Mouse (Mus musculus) lung, postnatal 0 days (tissue): ENCODE results near the gene Rab11fip4. TPM values are rescaled to one million over a fixed set of nuclear protein-coding genes. Genes with fewer than 3 reads are reported as not detected.

Experiments
- ATAC-seq: fragments of 200-750 bp; cut with Nextera tagmentation; 2 replicates; pipeline ENCODE4 v1.8.0; 2017; ENCODE audit warnings: moderate library complexity
- DNase-seq: peaks from one replicate; pipeline ENCODE4 v3.0.0-alpha.2; 2016; ENCODE audit warnings: low spot score
- H3K27ac ChIP-seq: fragments of 300-500 bp; sonication (generic); 2 replicates; pipeline ENCODE4 v1.5.1; 2014; ENCODE audit warnings: antibody characterized with exemption, mild to moderate bottlenecking, low read length, mixed read lengths
- H3K27me3 ChIP-seq: fragments of 300-500 bp; sonication (generic); replicated peaks from 2 replicates; pipeline ENCODE4 v1.6.1; 2014; ENCODE audit warnings: low read length, mixed read lengths; ENCODE audit not compliant: insufficient read depth
- H3K36me3 ChIP-seq: fragments of 300-500 bp; sonication (generic); 2 replicates; pipeline ENCODE4 v1.6.1; 2014; ENCODE audit warnings: low read length, mixed read lengths; ENCODE audit not compliant: insufficient read depth
- H3K4me1 ChIP-seq: fragments of 300-500 bp; sonication (generic); 2 replicates; pipeline ENCODE4 v1.6.1; 2014; ENCODE audit warnings: antibody characterized with exemption, low read depth, low read length, mixed read lengths; ENCODE audit not compliant: insufficient read depth
- H3K4me2 ChIP-seq: fragments of 300-500 bp; sonication (generic); replicated peaks from 2 replicates; pipeline ENCODE4 v1.6.1; 2014; ENCODE audit warnings: low read depth, mild to moderate bottlenecking, low read length, moderate library complexity, mixed read lengths
- H3K4me3 ChIP-seq: fragments of 300-500 bp; sonication (generic); 2 replicates; pipeline ENCODE4 v1.5.1; 2014; ENCODE audit warnings: low read depth, low read length
- H3K9ac ChIP-seq: fragments of 300-500 bp; sonication (generic); replicated peaks from 2 replicates; pipeline ENCODE4 v1.6.1; 2014; ENCODE audit warnings: low read depth, mild to moderate bottlenecking
- H3K9me3 ChIP-seq: fragments of 300-500 bp; sonication (generic); 2 replicates; pipeline ENCODE4 v1.6.1; 2016; ENCODE audit warnings: low read length, mixed read lengths
- CTCF ChIP-seq: IDR thresholded peaks from 2 replicates; pipeline ENCODE4 v1.5.1; 2016; ENCODE audit warnings: antibody characterized with exemption, mild to moderate bottlenecking
- EP300 ChIP-seq: IDR thresholded peaks from 2 replicates; pipeline ENCODE4 v1.6.1; 2016; ENCODE audit warnings: antibody characterized with exemption, mild to moderate bottlenecking, control low read depth
- WGBS: fragments of 180-500 bp; shearing (Covaris S2); extraction: QIAGEN DNeasy Blood & Tissue Kit; methylation state at CpG from one replicate; pipeline ENCODE4 v1.1.7; 2014; 5-methylcytosine and 5-hydroxymethylcytosine counted together
- polyA plus RNA-seq: library from polyadenylated mRNA; unstranded; fragments of >200 nt; fragmentation: Nextera tagmentation; extraction: Ambion mirVana; gene quantifications from 2 replicates; pipeline ENCODE4 v1.2.1, GENCODE M21; 2015

The Rab11fip4 gene
- polyA plus RNA-seq, 1 experiment from 2014 or later, result 0.74 TPM

GRCm38 (mm10) chr11:79729231-79730047 is 138.4 kb downstream of the Rab11fip4 start:
- peaks cover 8% of the 10 kb centered on the region for H3K4me1 ChIP-seq
- H3K9ac ChIP-seq, result no peak overlapping the region
- H3K9me3 ChIP-seq, result no peaks in the 10 kb centered on the region
- H3K4me3 ChIP-seq, result no peak overlapping the region
- ATAC-seq (peak; percentile 86), DNase-seq (peak; percentile 71)
- 24% methylated on average over 13 of the region's 13 CpGs for WGBS
- H3K27me3 ChIP-seq, result no peaks in the 10 kb centered on the region
- TF ChIP-seq CTCF (no peak), EP300 (peak; percentile 69)
- peak overlapping the region; percentile 51 for H3K27ac ChIP-seq
- 0 out of 2 replicates have a peak, but pooled peaks cover 6% of the 10 kb centered on the region for H3K36me3 ChIP-seq
- H3K4me2 ChIP-seq, result no peak overlapping the region

GRCm38 (mm10) chr11:79730462-79730861 is 139.4 kb downstream of the Rab11fip4 start:
- DNase-seq, result no peak
- Histone ChIP-seq H3K9me3 (no peaks in the 10 kb centered on the region), H3K4me3 (no peak overlapping the region), H3K27me3 (no peaks in the 10 kb centered on the region), H3K4me2 (no peak overlapping the region), H3K4me1 (peaks cover 10% of the 10 kb centered on the region), H3K9ac (no peak overlapping the region), H3K36me3 (0 out of 2 replicates have a peak, but pooled peaks cover 6% of the 10 kb centered on the region), H3K27ac (peak overlapping the region; percentile 51; the same call in 1 of the 2 replicates)
- TF ChIP-seq EP300 (no peak), CTCF (no peak)
- no peak for ATAC-seq
- WGBS, result 78% methylated on average over 2 of the region's 2 CpGs

GRCm38 (mm10) chr11:79731476-79731875 is 140.5 kb downstream of the Rab11fip4 start:
- 74% methylated on average over 5 of the region's 5 CpGs for WGBS
- Histone ChIP-seq H3K9me3 (no peaks in the 10 kb centered on the region), H3K27ac (no peak overlapping the region), H3K4me2 (no peak overlapping the region), H3K9ac (no peak overlapping the region), H3K36me3 (0 out of 2 replicates have a peak, but pooled peaks cover 6% of the 10 kb centered on the region), H3K27me3 (no peaks in the 10 kb centered on the region), H3K4me1 (peaks cover 14% of the 10 kb centered on the region), H3K4me3 (no peak overlapping the region)
- TF ChIP-seq EP300 (no peak), CTCF (no peak)
- ATAC-seq, result no peak
- DNase-seq, result no peak

GRCm38 (mm10) chr11:79733013-79733412 is 142.0 kb downstream of the Rab11fip4 start:
- Histone ChIP-seq H3K4me2 (no peak overlapping the region), H3K4me1 (peaks cover 25% of the 10 kb centered on the region), H3K9ac (no peak overlapping the region), H3K36me3 (0 out of 2 replicates have a peak, but pooled peaks cover 6% of the 10 kb centered on the region), H3K27me3 (no peaks in the 10 kb centered on the region), H3K27ac (no peak overlapping the region), H3K4me3 (no peak overlapping the region), H3K9me3 (no peaks in the 10 kb centered on the region)
- TF ChIP-seq CTCF, result no peak
- TF ChIP-seq EP300, result no peak
- ATAC-seq, result no peak
- DNase-seq, result no peak
- 88% methylated on average over 6 of the region's 6 CpGs for WGBS

- Histone ChIP-seq H3K4me2 (no peak overlapping the region), H3K27me3 (no peaks in the 10 kb centered on the region), H3K36me3 (no peaks in the 10 kb centered on the region), H3K4me3 (no peak overlapping the region), H3K27ac (peak overlapping the region; percentile 33), H3K9me3 (no peaks in the 10 kb centered on the region), H3K9ac (no peak overlapping the region), H3K4me1 (peaks cover 26% of the 10 kb centered on the region)
- TF ChIP-seq EP300, result peak; percentile 47; the same call in 1 of the 2 replicates
- TF ChIP-seq CTCF, result peak; percentile 64
- 63% methylated on average over 15 of the region's 15 CpGs for WGBS
- DNase-seq, result peak; percentile 85
- ATAC-seq, result peak; percentile 57
Observed at GRCm38 (mm10) chr11:79736232-79737006, 145.4 kb downstream of the Rab11fip4 start.

GRCm38 (mm10) chr11:79737126-79737697 is 146.2 kb downstream of the Rab11fip4 start:
- H3K4me3 ChIP-seq, result no peak overlapping the region
- H3K27ac ChIP-seq, result peak overlapping the region; percentile 23; the same call in 1 of the 2 replicates
- no peaks in the 10 kb centered on the region for H3K9me3 ChIP-seq
- peaks cover 26% of the 10 kb centered on the region for H3K4me1 ChIP-seq
- no peak overlapping the region for H3K9ac ChIP-seq
- no peaks in the 10 kb centered on the region for H3K36me3 ChIP-seq
- no peaks in the 10 kb centered on the region for H3K27me3 ChIP-seq
- H3K4me2 ChIP-seq, result no peak overlapping the region
- 57% methylated on average over 12 of the region's 12 CpGs for WGBS
- peak; percentile 43 for DNase-seq
- no peak for TF ChIP-seq EP300
- TF ChIP-seq CTCF, result no peak
- peak; percentile 9; the same call in 1 of the 2 replicates for ATAC-seq
